Mouse (Mus musculus) urinary bladder, postnatal 14 days (tissue): ENCODE results near the gene Nrxn1.

Experiments
- DNase-seq: peaks from one replicate; pipeline ENCODE4 v3.0.0; 2021; ENCODE audit warnings: low spot score

Gene Nrxn1

GRCm38 (mm10) chr17:91093042-91093080 is at the start of gene Nrxn1:
Gene Nrxn1, minus strand, starts transcription at chr17:91093071.
- DNase-seq, result no peak

GRCm38 (mm10) chr17:91136859-91137258 is 44.0 kb upstream of the Nrxn1 start:
- no peak for DNase-seq

- no peak for DNase-seq
Measured at GRCm38 (mm10) chr17:91112880-91113628, 20.2 kb upstream of the Nrxn1 start.

GRCm38 (mm10) chr17:91112085-91112484 is 19.2 kb upstream of the Nrxn1 start:
- no peak for DNase-seq

GRCm38 (mm10) chr17:91093081-91093875 is 407 bp upstream of the Nrxn1 start:
- no peak for DNase-seq

- peak; percentile 52 for DNase-seq
Measured at GRCm38 (mm10) chr17:91092421-91093041, 340 bp downstream of the Nrxn1 start.

- DNase-seq, result no peak
Measured at GRCm38 (mm10) chr17:91090631-91091030, 2.2 kb downstream of the Nrxn1 start.

GRCm38 (mm10) chr17:91088991-91089390 is 3.9 kb downstream of the Nrxn1 start:
- no peak for DNase-seq

- DNase-seq, result no peak
Measured at GRCm38 (mm10) chr17:91088037-91088715, 4.7 kb downstream of the Nrxn1 start.

- no peak for DNase-seq
Measured at GRCm38 (mm10) chr17:91086412-91086811, 6.5 kb downstream of the Nrxn1 start.

- no peak for DNase-seq
Measured at GRCm38 (mm10) chr17:91085416-91085815, 7.5 kb downstream of the Nrxn1 start.

- no peak for DNase-seq
Measured at GRCm38 (mm10) chr17:91079096-91079495, 13.8 kb downstream of the Nrxn1 start.

- no peak for DNase-seq
Measured at GRCm38 (mm10) chr17:91074780-91075179, 18.1 kb downstream of the Nrxn1 start.

- DNase-seq, result no peak
Measured at GRCm38 (mm10) chr17:91033466-91033865, 59.4 kb downstream of the Nrxn1 start.

- DNase-seq, result no peak
Measured at GRCm38 (mm10) chr17:91025061-91025623, 67.7 kb downstream of the Nrxn1 start.

GRCm38 (mm10) chr17:91007385-91008089 is 85.3 kb downstream of the Nrxn1 start:
- no peak for DNase-seq

GRCm38 (mm10) chr17:91000389-91000788 is 92.5 kb downstream of the Nrxn1 start:
- DNase-seq, result no peak

GRCm38 (mm10) chr17:90999667-91000154 is 93.2 kb downstream of the Nrxn1 start:
- DNase-seq, result no peak

GRCm38 (mm10) chr17:90997714-90998113 is 95.2 kb downstream of the Nrxn1 start:
- peak; percentile 17 for DNase-seq

- no peak for DNase-seq
Measured at GRCm38 (mm10) chr17:90995436-90995835, 97.4 kb downstream of the Nrxn1 start.

- DNase-seq, result no peak
Measured at GRCm38 (mm10) chr17:90994247-90994646, 98.6 kb downstream of the Nrxn1 start.

GRCm38 (mm10) chr17:90990747-90991146 is 102.1 kb downstream of the Nrxn1 start:
- DNase-seq, result no peak
